Mouse (Mus musculus) kidney, adult 2 months (tissue): Measurements from ENCODE around the gene Zdhhc14.

Source experiments
- CTCF ChIP-seq: fragments of 200-500 bp; conservative IDR thresholded peaks from 2 replicates; pipeline ENCODE4 v1.5.1; 2011; ENCODE audit warnings: low read depth, mild to moderate bottlenecking, control low read depth, low read length, moderate library complexity, mixed read lengths; ENCODE audit not compliant: insufficient read depth, insufficient read length
- POLR2A ChIP-seq: fragments of 200-500 bp; IDR thresholded peaks from one replicate; pipeline ENCODE4 v1.6.1; 2011; ENCODE audit warnings: low read depth, low read length, control low read depth

- TF ChIP-seq CTCF (no peak), POLR2A (no peak)
Observed at GRCm38 (mm10) chr17:5797124-5797760, 304.9 kb downstream of the Zdhhc14 start.
